Mouse (Mus musculus) forelimb bud, embryonic 11.5 days (tissue): Measurements from ENCODE around the gene Olfr365.

Experiments used
- DNase-seq: peaks from one replicate; pipeline ENCODE4 v3.0.0-alpha.2; 2012; ENCODE audit warnings: low read depth, low spot score

Gene Olfr365

GRCm38 (mm10) chr2:37187898-37188297 is at the start of gene Olfr365:
Gene Olfr365 (plus strand): TSS chr2:37188198.
- no peak for DNase-seq

GRCm38 (mm10) chr2:37139022-37139421 is 49.0 kb upstream of the Olfr365 start, which contains the start of gene Olfr364-ps1:
Gene Olfr364-ps1 (plus strand): TSS chr2:37139322.
- DNase-seq: no peak

GRCm38 (mm10) chr2:37211274-37211673 is 23.3 kb downstream of the Olfr365 start, which contains the start of gene Olfr366:
Gene Olfr366 (plus strand): TSS chr2:37211574.
- DNase-seq: no peak
